Mouse (Mus musculus) E14TG2a.4 (cell line): ENCODE results near the gene Poc1b.
A peak's percentile ranks its signal among the peaks of the same experiment; 100 is the strongest.

ENCODE experiments used
- H3K27me3 ChIP-seq: 2 replicates; pipeline ENCODE4 v1.6.1; 2014; ENCODE audit warnings: low read length, control low read depth; ENCODE audit not compliant: insufficient read depth
- H3K36me3 ChIP-seq: 2 replicates; pipeline ENCODE4 v1.6.1; 2014; ENCODE audit warnings: low read length, control low read depth; ENCODE audit not compliant: insufficient read depth
- H3K4me1 ChIP-seq: replicated peaks from 2 replicates; pipeline ENCODE4 v1.6.1; 2014; ENCODE audit warnings: low read depth, low read length, control low read depth
- H3K4me3 ChIP-seq: replicated peaks from 2 replicates; pipeline ENCODE4 v1.5.1; 2014; ENCODE audit warnings: mild to moderate bottlenecking, low read length
- H3K9me3 ChIP-seq: 2 replicates; pipeline ENCODE4 v1.6.1; 2014; ENCODE audit warnings: low read length, control low read depth
- CTCF ChIP-seq: conservative IDR thresholded peaks from 2 replicates; pipeline ENCODE4 v1.5.1; 2014; ENCODE audit warnings: low read length
- NANOG ChIP-seq: IDR thresholded peaks from 2 replicates; pipeline ENCODE4 v1.6.1; 2014; ENCODE audit warnings: borderline replicate concordance, low read length, mixed read lengths
- POU5F1 ChIP-seq: IDR thresholded peaks from 2 replicates; pipeline ENCODE4 v1.6.1; 2014; ENCODE audit warnings: low read length, borderline replicate concordance

The Poc1b gene

GRCm38 (mm10) chr10:99118697-99119096 lies 11.9 kb downstream of the Poc1b start:
- H3K9me3 ChIP-seq = no peaks in the 10 kb centered on the region
- no peak overlapping the region for H3K4me3 ChIP-seq
- no peaks in the 10 kb centered on the region for H3K27me3 ChIP-seq
- TF ChIP-seq NANOG (no peak), POU5F1 (no peak), CTCF (no peak)
- no peaks in the 10 kb centered on the region for H3K36me3 ChIP-seq
- H3K4me1 ChIP-seq = peaks cover 51% of the 10 kb centered on the region

- H3K4me1 ChIP-seq = peaks cover 43% of the 10 kb centered on the region
- TF ChIP-seq NANOG (no peak), CTCF (no peak), POU5F1 (no peak)
Measured at GRCm38 (mm10) chr10:99119471-99119870, 12.6 kb downstream of the Poc1b start.

DNA sequence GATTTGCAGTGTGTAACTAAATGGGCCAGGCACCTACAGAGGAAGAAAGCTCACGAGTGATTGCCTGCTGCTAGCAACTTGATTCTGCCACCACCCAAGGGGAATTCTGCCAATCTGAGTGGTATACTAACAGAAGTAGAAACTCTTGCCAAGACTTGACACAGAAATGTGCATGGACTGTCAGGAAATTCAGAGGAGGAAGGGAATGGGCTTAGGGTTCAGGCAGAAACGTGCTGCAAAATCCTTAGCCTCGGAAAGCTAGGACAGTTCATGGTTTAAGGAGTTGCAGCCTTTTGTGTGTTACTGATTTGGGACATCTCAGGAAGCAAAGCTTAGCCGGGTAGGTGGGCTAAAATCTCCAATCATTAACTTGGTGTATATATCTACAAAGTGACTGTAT lies 19.4 kb downstream of the Poc1b start, which contains the start of gene Phxr2:
Phxr2 (minus strand) TSS at position 101 of the 400 bp plus-strand sequence.
- no peak for TF ChIP-seq POU5F1
- TF ChIP-seq CTCF = no peak
- TF ChIP-seq NANOG = no peak
- peaks cover 3% of the 10 kb centered on the region for H3K36me3 ChIP-seq
- no peaks in the 10 kb centered on the region for H3K27me3 ChIP-seq
- H3K9me3 ChIP-seq = no peaks in the 10 kb centered on the region
- H3K4me1 ChIP-seq = 0 out of 2 replicates have a peak, but pooled peaks cover 4% of the 10 kb centered on the region
- H3K4me3 ChIP-seq = 0 out of 2 replicates have a peak within 1 kb of the TSS, but pooled peaks have one; percentile 13

More at GRCm38 (mm10) chr10:99119471-99119870, 12.6 kb downstream of the Poc1b start:
- Histone ChIP-seq H3K36me3 (no peaks in the 10 kb centered on the region), H3K4me3 (no peak overlapping the region), H3K9me3 (no peaks in the 10 kb centered on the region), H3K27me3 (no peaks in the 10 kb centered on the region)

DNA sequence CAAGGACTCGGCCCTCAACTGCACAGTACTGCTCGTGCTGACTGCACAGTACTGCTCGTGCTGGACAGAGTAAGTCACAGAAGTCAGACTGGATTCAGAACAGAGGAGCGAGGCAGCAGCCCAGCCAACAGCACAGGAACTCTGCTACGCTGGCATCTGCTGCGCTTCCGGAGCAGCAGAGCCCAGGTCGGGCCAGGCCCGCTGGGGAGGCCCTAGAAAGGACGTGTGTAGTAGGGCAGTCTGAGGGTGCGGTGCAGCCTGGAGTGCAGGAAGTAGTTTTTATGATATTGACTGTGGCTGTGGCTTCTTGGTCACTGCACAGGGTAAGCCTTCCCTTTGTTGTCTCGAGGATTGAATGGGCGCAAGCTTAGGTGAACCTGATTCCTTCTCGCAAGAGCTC lies 20.1 kb downstream of the Poc1b start:
- Histone ChIP-seq H3K4me1 (0 out of 2 replicates have a peak, but pooled peaks cover 6% of the 10 kb centered on the region), H3K4me3 (0 out of 2 replicates have a peak overlapping the region, but pooled peaks have one; percentile 13), H3K27me3 (no peaks in the 10 kb centered on the region), H3K9me3 (no peaks in the 10 kb centered on the region), H3K36me3 (peaks cover 7% of the 10 kb centered on the region)
- TF ChIP-seq CTCF (no peak), NANOG (no peak), POU5F1 (no peak)

DNA sequence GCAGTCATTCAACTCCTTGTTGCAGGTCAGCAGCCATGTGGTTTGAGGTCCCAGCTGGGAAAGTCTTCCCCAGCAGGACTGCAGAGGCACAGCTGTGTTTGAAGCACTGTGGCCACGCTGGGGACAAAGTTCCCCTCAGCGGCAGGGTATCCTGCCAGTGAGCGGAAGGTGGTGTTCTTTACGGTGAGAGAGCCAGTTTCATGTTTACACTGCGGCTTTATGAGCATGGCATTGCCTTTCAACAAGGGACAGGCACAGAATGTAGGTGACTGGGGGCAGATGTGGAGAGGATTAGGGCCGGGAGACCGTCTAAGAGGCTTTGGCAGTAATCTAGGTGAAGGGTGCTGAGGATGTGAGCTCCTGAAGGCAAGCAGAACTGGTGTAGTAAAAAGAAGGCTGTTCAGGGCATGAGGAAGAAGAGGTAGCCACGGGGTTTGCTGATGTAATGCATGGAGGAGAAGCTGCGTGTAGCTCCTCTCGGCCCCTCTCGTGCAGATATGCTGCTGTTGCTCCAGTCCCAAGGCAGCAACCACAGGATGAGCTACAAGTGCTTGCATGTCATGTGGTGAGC lies 20.9 kb downstream of the Poc1b start:
- H3K4me1 ChIP-seq = peaks cover 11% of the 10 kb centered on the region
- no peaks in the 10 kb centered on the region for H3K9me3 ChIP-seq
- no peaks in the 10 kb centered on the region for H3K27me3 ChIP-seq
- TF ChIP-seq CTCF (no peak), NANOG (no peak), POU5F1 (no peak)
- H3K36me3 ChIP-seq = peaks cover 7% of the 10 kb centered on the region
- no peak overlapping the region for H3K4me3 ChIP-seq

- no peak overlapping the region for H3K4me3 ChIP-seq
- H3K4me1 ChIP-seq = peaks cover 13% of the 10 kb centered on the region
- no peaks in the 10 kb centered on the region for H3K9me3 ChIP-seq
- no peaks in the 10 kb centered on the region for H3K27me3 ChIP-seq
- peaks cover 7% of the 10 kb centered on the region for H3K36me3 ChIP-seq
- TF ChIP-seq CTCF (no peak), POU5F1 (no peak), NANOG (no peak)
Measured at GRCm38 (mm10) chr10:99130611-99131010, 23.8 kb downstream of the Poc1b start.

DNA sequence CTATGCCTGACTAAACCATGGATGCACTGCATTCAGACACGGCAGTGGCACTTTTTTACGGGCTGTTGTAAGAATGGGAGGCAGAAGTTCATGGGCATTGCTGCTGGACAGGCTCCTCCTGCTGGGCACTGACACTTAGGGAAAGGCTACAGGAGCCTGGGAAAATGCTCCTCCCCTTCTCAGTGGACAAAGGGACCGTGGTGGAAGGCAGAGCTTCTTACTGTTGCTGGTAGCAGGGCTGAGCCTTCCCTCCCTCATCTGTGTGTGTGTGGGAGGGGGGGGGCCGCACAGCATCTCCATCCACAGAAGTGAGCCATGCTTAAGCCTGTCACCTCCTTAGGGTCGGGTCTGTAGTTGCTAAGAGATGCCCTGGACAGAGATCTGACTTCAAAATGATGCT lies 24.5 kb downstream of the Poc1b start:
- H3K9me3 ChIP-seq = no peaks in the 10 kb centered on the region
- peaks cover 13% of the 10 kb centered on the region for H3K4me1 ChIP-seq

DNA sequence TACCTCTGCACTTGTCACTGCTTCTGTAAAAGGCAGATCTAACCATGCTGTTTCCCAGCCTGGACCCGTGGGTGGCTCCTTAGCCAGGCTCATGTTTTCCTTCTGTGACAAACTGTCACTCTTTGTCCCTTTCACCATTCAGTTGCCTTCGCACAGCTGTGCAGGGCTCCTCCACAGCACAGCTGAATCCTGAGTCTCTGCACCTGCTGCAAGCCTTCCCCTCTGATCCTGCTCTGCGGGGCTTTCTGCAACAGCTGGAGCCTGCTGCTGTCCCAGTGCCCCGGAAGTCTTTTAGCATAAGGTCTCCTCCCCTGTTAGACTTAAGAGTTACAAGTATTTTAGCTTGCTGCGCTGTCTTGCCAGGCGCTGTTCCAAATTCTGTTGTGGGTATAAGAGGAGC lies 25.4 kb downstream of the Poc1b start:
- no peaks in the 10 kb centered on the region for H3K9me3 ChIP-seq
- no peaks in the 10 kb centered on the region for H3K27me3 ChIP-seq
- no peak overlapping the region for H3K4me3 ChIP-seq
- TF ChIP-seq POU5F1 (no peak), CTCF (no peak), NANOG (no peak)
- H3K36me3 ChIP-seq = peaks cover 4% of the 10 kb centered on the region; the same call in 1 of the 2 replicates
- H3K4me1 ChIP-seq = peaks cover 13% of the 10 kb centered on the region

More for the DNA sequence above, 24.5 kb downstream of the Poc1b start:
- Histone ChIP-seq H3K36me3 (peaks cover 4% of the 10 kb centered on the region), H3K4me3 (no peak overlapping the region), H3K27me3 (no peaks in the 10 kb centered on the region)
- TF ChIP-seq POU5F1 = no peak
- no peak for TF ChIP-seq CTCF
- TF ChIP-seq NANOG = no peak
